Mouse (Mus musculus) lung, postnatal 0 days (tissue): Measurements from ENCODE around the gene Tmem214. TPM values are rescaled to one million over a fixed set of nuclear protein-coding genes. Genes with fewer than 3 reads are reported as not detected.

Experiments
- ATAC-seq: fragments of 200-750 bp; cut with Nextera tagmentation; 2 replicates; pipeline ENCODE4 v1.8.0; 2017; ENCODE audit warnings: moderate library complexity
- DNase-seq: peaks from one replicate; pipeline ENCODE4 v3.0.0-alpha.2; 2016; ENCODE audit warnings: low spot score
- H3K27ac ChIP-seq: fragments of 300-500 bp; sonication (generic); 2 replicates; pipeline ENCODE4 v1.5.1; 2014; ENCODE audit warnings: antibody characterized with exemption, mild to moderate bottlenecking, low read length, mixed read lengths
- H3K27me3 ChIP-seq: fragments of 300-500 bp; sonication (generic); replicated peaks from 2 replicates; pipeline ENCODE4 v1.6.1; 2014; ENCODE audit warnings: low read length, mixed read lengths; ENCODE audit not compliant: insufficient read depth
- H3K36me3 ChIP-seq: fragments of 300-500 bp; sonication (generic); 2 replicates; pipeline ENCODE4 v1.6.1; 2014; ENCODE audit warnings: low read length, mixed read lengths; ENCODE audit not compliant: insufficient read depth
- H3K4me1 ChIP-seq: fragments of 300-500 bp; sonication (generic); 2 replicates; pipeline ENCODE4 v1.6.1; 2014; ENCODE audit warnings: antibody characterized with exemption, low read depth, low read length, mixed read lengths; ENCODE audit not compliant: insufficient read depth
- H3K4me2 ChIP-seq: fragments of 300-500 bp; sonication (generic); replicated peaks from 2 replicates; pipeline ENCODE4 v1.6.1; 2014; ENCODE audit warnings: low read depth, mild to moderate bottlenecking, low read length, moderate library complexity, mixed read lengths
- H3K4me3 ChIP-seq: fragments of 300-500 bp; sonication (generic); 2 replicates; pipeline ENCODE4 v1.5.1; 2014; ENCODE audit warnings: low read depth, low read length
- H3K9ac ChIP-seq: fragments of 300-500 bp; sonication (generic); replicated peaks from 2 replicates; pipeline ENCODE4 v1.6.1; 2014; ENCODE audit warnings: low read depth, mild to moderate bottlenecking
- H3K9me3 ChIP-seq: fragments of 300-500 bp; sonication (generic); 2 replicates; pipeline ENCODE4 v1.6.1; 2016; ENCODE audit warnings: low read length, mixed read lengths
- CTCF ChIP-seq: IDR thresholded peaks from 2 replicates; pipeline ENCODE4 v1.5.1; 2016; ENCODE audit warnings: antibody characterized with exemption, mild to moderate bottlenecking
- EP300 ChIP-seq: IDR thresholded peaks from 2 replicates; pipeline ENCODE4 v1.6.1; 2016; ENCODE audit warnings: antibody characterized with exemption, mild to moderate bottlenecking, control low read depth
- WGBS: fragments of 180-500 bp; shearing (Covaris S2); extraction: QIAGEN DNeasy Blood & Tissue Kit; methylation state at CpG from one replicate; pipeline ENCODE4 v1.1.7; 2014; 5-methylcytosine and 5-hydroxymethylcytosine counted together
- polyA plus RNA-seq: library from polyadenylated mRNA; unstranded; fragments of >200 nt; fragmentation: Nextera tagmentation; extraction: Ambion mirVana; gene quantifications from 2 replicates; pipeline ENCODE4 v1.2.1, GENCODE M21; 2015

Tmem214 gene
- polyA plus RNA-seq, 1 experiment from 2014 or later = 58.2 TPM

GRCm38 (mm10) chr5:30926073-30926472 lies 58.3 kb downstream of the Tmem214 start:
- TF ChIP-seq CTCF (no peak), EP300 (no peak)
- H3K9me3 ChIP-seq = no peaks in the 10 kb centered on the region
- no peak overlapping the region for H3K4me2 ChIP-seq
- H3K9ac ChIP-seq = no peak overlapping the region
- H3K27ac ChIP-seq = no peak overlapping the region
- no peak for ATAC-seq
- no peaks in the 10 kb centered on the region for H3K36me3 ChIP-seq
- DNase-seq = no peak
- no peak overlapping the region for H3K4me3 ChIP-seq
- WGBS = 81% methylated on average over 2 of the region's 2 CpGs
- peaks cover 6% of the 10 kb centered on the region for H3K4me1 ChIP-seq
- H3K27me3 ChIP-seq = no peaks in the 10 kb centered on the region

- peak; percentile 53 for ATAC-seq
- WGBS = 38% methylated on average over 7 of the region's 7 CpGs
These were observed 60.2 kb downstream of the Tmem214 start for GRCm38 (mm10) chr5:30927945-30928529.

More at GRCm38 (mm10) chr5:30927945-30928529, 60.2 kb downstream of the Tmem214 start:
- Histone ChIP-seq H3K27ac (no peak overlapping the region), H3K9me3 (no peaks in the 10 kb centered on the region), H3K4me1 (no peaks in the 10 kb centered on the region), H3K9ac (no peak overlapping the region), H3K36me3 (no peaks in the 10 kb centered on the region), H3K27me3 (no peaks in the 10 kb centered on the region), H3K4me2 (no peak overlapping the region), H3K4me3 (no peak overlapping the region)
- peak; percentile 78 for DNase-seq
- TF ChIP-seq EP300 (no peak), CTCF (no peak)

Other genes starting within 250 kb of the Tmem214 start
- 30.1 and 34.5 TPM in 2 replicates for gene Slc35f6, start 220.1 kb upstream of the Tmem214 start, polyA plus RNA-seq
- gene Cenpa, start 201.2 kb upstream of the Tmem214 start, polyA plus RNA-seq = 24.4 and 25.5 TPM in 2 replicates
- gene Dpysl5, start 156.4 kb upstream of the Tmem214 start, polyA plus RNA-seq = 1.4 and 1.6 TPM in 2 replicates
- gene Mapre3, start 53.4 kb upstream of the Tmem214 start, polyA plus RNA-seq = 23.2 and 27.2 TPM in 2 replicates
- gene Agbl5, start 20.7 kb downstream of the Tmem214 start, polyA plus RNA-seq = 9.9 and 10.2 TPM in 2 replicates
- 340 and 365 TPM in 2 replicates for gene Ost4, start 39.8 kb downstream of the Tmem214 start, polyA plus RNA-seq
- 121 and 135 TPM in 2 replicates for gene Emilin1, start 45.4 kb downstream of the Tmem214 start, polyA plus RNA-seq
- gene Khk, start 53.4 kb downstream of the Tmem214 start, polyA plus RNA-seq = 43.6 and 48.7 TPM in 2 replicates
- 1.8 and 2.3 TPM in 2 replicates for gene Cgref1, start 77.6 kb downstream of the Tmem214 start, polyA plus RNA-seq
- gene Preb, start 92.3 kb downstream of the Tmem214 start, polyA plus RNA-seq = 76.5 and 79.7 TPM in 2 replicates
- gene Tcf23, start 100.7 kb downstream of the Tmem214 start, polyA plus RNA-seq = 0.44 and 0.49 TPM in 2 replicates
- gene Atraid, start 180.3 kb downstream of the Tmem214 start, polyA plus RNA-seq = 260 and 289 TPM in 2 replicates
- gene Slc5a6, start 180.9 kb downstream of the Tmem214 start, polyA plus RNA-seq = 3.4 and 3.6 TPM in 2 replicates
- 4.1 and 4.2 TPM in 2 replicates for gene Cad, start 186.8 kb downstream of the Tmem214 start, polyA plus RNA-seq
- gene Dnajc5g, start 238.3 kb downstream of the Tmem214 start, polyA plus RNA-seq = not detected in 2 replicates
- not detected in 2 replicates for gene Slc30a3, start 240.2 kb downstream of the Tmem214 start, polyA plus RNA-seq
- 0.49 and 0.55 TPM in 2 replicates for gene Trim54, start 248.7 kb downstream of the Tmem214 start, polyA plus RNA-seq